Mouse (Mus musculus) liver, adult 2 months (tissue): ENCODE data around the gene Col4a1. TPM values are rescaled to one million over a fixed set of nuclear protein-coding genes. Genes with fewer than 3 reads are reported as not detected.

Experiments
- DNase-seq: peaks from one replicate; pipeline ENCODE4 v3.0.0-alpha.2; 2011; ENCODE audit warnings: low read depth, low spot score; ENCODE audit errors: extremely low read depth
- H3K27ac ChIP-seq: fragments of 200-500 bp; replicated peaks from 2 replicates; pipeline ENCODE4 v1.5.1; 2012; ENCODE audit warnings: low read depth, mild to moderate bottlenecking, control low read depth, inconsistent platforms, low read length; ENCODE audit not compliant: insufficient read depth
- H3K27me3 ChIP-seq: fragments of 200-500 bp; 2 replicates; pipeline ENCODE4 v1.6.1; 2012; ENCODE audit warnings: mild to moderate bottlenecking, moderate library complexity, low read length, inconsistent platforms; ENCODE audit not compliant: control insufficient read depth, insufficient read depth
- H3K36me3 ChIP-seq: fragments of 200-500 bp; 2 replicates; pipeline ENCODE4 v1.6.1; 2012; ENCODE audit warnings: low read length, inconsistent platforms; ENCODE audit not compliant: control insufficient read depth, insufficient read depth
- H3K4me1 ChIP-seq: fragments of 200-500 bp; 2 replicates; pipeline ENCODE4 v1.6.1; 2011; ENCODE audit warnings: low read length; ENCODE audit not compliant: control insufficient read depth, insufficient read depth
- H3K4me3 ChIP-seq: fragments of 200-500 bp; 2 replicates; pipeline ENCODE4 v1.5.1; 2011; ENCODE audit warnings: low read depth, mild to moderate bottlenecking, control low read depth, low read length, moderate library complexity; ENCODE audit not compliant: insufficient read depth
- H3K79me2 ChIP-seq: fragments of 200-500 bp; 2 replicates; pipeline ENCODE4 v1.6.1; 2012; ENCODE audit warnings: inconsistent platforms, mild to moderate bottlenecking, low read length, moderate library complexity; ENCODE audit not compliant: control insufficient read depth, insufficient read depth
- H3K9ac ChIP-seq: fragments of 200-500 bp; 2 replicates; pipeline ENCODE4 v1.6.1; 2012; ENCODE audit warnings: low read depth, mild to moderate bottlenecking, control low read depth, inconsistent platforms, low read length
- CTCF ChIP-seq: fragments of 200-500 bp; IDR thresholded peaks from 2 replicates; pipeline ENCODE4 v1.5.1; 2011; ENCODE audit warnings: low read depth, low read length, control low read depth
- POLR2A ChIP-seq: fragments of 200-500 bp; IDR thresholded peaks from 2 replicates; pipeline ENCODE4 v1.6.1; 2011; ENCODE audit warnings: low read length, control low read depth; ENCODE audit not compliant: insufficient read depth; ENCODE audit errors: extremely low read depth
- WGBS: fragments of 180-500 bp; shearing (Covaris S2); methylation state at CpG from one replicate; pipeline ENCODE4 v1.1.7; 2018; 5-methylcytosine and 5-hydroxymethylcytosine counted together
- polyA plus RNA-seq: library from polyadenylated mRNA; depleted of rRNA; stranded (reverse); fragments of >200 nt; gene quantifications from 2 replicates; pipeline ENCODE4 v1.2.3, GENCODE M21; 2012
- total RNA-seq: library from RNA; depleted of rRNA; stranded (reverse); fragments of >200 nt; gene quantifications from 2 replicates; pipeline ENCODE4 v1.2.3, GENCODE M21; 2014

The Col4a1 gene
- total and polyA plus RNA-seq, 2 experiments, result 25.7 to 29.1 TPM

DNA sequence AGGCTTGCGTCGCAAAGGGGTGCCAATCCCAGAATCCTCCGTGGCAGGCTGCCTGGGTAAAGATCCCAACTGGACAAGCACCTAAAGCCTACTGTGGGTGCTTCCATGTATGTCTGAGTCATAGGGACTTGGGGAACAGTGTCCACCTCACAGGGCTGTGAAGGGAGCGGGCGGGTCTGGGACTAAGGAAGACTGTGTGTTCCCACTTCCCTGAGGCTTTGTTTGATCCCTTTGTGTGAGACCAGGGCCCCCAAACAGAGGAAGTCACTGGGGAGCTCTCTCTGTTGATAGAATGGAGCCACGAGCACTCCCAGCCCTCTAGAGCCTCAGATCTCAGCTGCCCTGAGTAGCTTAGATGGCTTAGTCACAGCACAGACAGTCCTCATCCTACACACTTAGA lies 3.5 kb upstream of the Col4a1 start:
- DNase-seq, result no peak
- H3K79me2 ChIP-seq, result peaks cover 10% of the 10 kb centered on the region; the same call in 1 of the 2 replicates
- H3K27ac ChIP-seq, result no peak overlapping the region
- TF ChIP-seq POLR2A, result no peak
- no peak for TF ChIP-seq CTCF
- H3K9ac ChIP-seq, result no peak overlapping the region
- no peaks in the 10 kb centered on the region for H3K27me3 ChIP-seq
- H3K4me3 ChIP-seq, result no peak overlapping the region
- H3K4me1 ChIP-seq, result peaks cover 5% of the 10 kb centered on the region
- WGBS, result 91% methylated on average over 6 of the region's 6 CpGs
- H3K36me3 ChIP-seq, result no peaks in the 10 kb centered on the region

DNA sequence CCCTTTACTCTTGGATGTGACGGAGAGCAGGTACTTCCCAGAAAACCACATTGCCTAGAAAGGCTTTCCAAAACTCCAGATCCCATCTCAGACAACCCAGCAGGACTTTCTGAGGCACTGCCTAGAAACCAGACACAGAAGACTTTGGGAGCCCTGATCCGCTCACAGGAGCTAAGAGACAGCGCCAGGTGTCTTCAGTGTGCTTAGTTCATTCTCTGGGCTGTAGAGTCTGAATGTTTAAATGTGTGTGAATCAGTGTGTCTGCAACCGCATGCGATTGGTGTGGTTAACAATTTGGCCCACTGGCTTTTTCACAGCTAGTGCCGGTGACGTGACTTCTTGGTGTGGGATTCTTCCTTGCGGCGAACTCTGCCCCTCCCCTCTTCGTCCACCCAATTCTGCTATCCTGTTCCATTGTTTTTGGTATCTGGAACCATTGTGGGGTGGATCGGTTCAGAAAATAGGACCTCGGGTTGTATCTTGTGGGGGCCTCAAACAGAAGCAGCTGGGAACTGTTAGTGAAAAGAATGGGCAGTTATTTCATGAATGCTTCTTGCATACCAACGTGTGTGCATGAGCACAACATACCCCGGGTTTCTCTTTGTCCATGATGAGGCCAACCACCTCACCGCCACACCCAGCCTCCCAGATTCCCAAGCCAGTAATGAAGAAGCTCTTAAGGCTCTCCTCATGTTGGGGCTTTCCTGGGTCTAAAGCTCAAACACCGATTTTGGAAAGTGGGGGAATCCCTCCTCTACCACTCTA lies 2.7 kb upstream of the Col4a1 start:
- Histone ChIP-seq H3K4me1 (peaks cover 5% of the 10 kb centered on the region), H3K36me3 (no peaks in the 10 kb centered on the region), H3K9ac (no peak overlapping the region), H3K27me3 (no peaks in the 10 kb centered on the region), H3K27ac (no peak overlapping the region), H3K79me2 (peaks cover 10% of the 10 kb centered on the region; the same call in 1 of the 2 replicates), H3K4me3 (no peak overlapping the region)
- no peak for TF ChIP-seq CTCF
- no peak for DNase-seq
- WGBS, result 89% methylated on average over 16 of the region's 16 CpGs

- Histone ChIP-seq H3K79me2 (peaks cover 12% of the 10 kb centered on the region; the same call in 1 of the 2 replicates), H3K4me3 (no peak overlapping the region), H3K36me3 (no peaks in the 10 kb centered on the region), H3K9ac (no peak overlapping the region), H3K4me1 (peaks cover 5% of the 10 kb centered on the region), H3K27ac (no peak overlapping the region), H3K27me3 (no peaks in the 10 kb centered on the region)
- TF ChIP-seq POLR2A, result no peak
- no peak for TF ChIP-seq CTCF
- DNase-seq, result no peak
- WGBS, result 95% methylated on average over 8 of the region's 8 CpGs
Observed at GRCm38 (mm10) chr8:11314613-11315012, 2.0 kb upstream of the Col4a1 start.

DNA sequence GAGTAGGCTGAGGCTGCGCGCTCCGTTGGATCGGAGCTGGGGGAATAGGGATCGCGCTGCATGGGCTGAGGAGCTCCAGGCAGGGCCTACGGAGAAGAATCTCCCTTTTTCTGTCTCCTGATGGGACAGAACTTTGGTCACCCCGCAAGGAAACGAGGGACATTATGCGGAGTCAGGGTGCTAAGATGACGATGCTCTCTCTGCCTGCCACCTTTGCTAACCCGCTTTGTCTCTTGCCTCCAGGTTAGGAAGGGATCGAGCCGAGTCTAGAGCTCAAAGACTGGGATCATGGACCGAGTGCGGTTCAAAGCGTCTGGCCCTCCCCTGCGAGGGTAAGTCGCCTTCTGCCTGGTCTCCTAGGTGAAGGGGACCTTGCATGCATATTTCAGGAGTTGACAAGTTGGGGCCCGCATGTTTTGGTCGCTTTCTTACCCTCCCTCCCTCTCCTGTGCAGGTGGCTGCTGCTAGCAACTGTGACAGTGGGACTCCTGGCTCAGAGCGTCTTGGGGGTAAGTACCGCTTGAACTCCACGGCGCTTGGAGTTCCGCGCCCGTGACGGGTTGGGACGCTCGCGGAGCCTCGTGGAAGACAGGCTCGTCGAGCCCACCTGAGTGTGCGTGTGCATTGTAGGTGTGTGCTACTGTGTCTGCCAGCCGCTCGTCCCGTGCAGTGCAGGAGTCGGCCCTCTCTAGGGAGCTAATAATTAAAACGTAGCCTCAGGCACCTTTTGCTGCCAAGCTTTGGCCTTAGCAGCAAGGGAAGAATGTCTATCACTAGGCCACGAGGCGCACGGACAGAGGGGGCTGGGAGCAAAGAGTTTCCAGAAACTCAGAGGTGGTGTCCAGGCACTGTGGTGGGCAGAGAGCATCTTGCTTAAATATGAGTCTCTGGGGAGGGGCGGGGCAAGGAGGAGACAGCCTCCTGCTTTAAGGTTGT lies 818 bp upstream of the Col4a1 start:
- no peak for DNase-seq
- H3K9ac ChIP-seq, result peak overlapping the region; percentile 85
- H3K36me3 ChIP-seq, result no peaks in the 10 kb centered on the region
- H3K4me3 ChIP-seq, result peak overlapping the region; percentile 77
- WGBS, result 15% methylated on average over 45 of the region's 45 CpGs
- peak overlapping the region; percentile 23; the same call in 1 of the 2 replicates for H3K27ac ChIP-seq
- peaks cover 12% of the 10 kb centered on the region; the same call in 1 of the 2 replicates for H3K79me2 ChIP-seq
- H3K27me3 ChIP-seq, result no peaks in the 10 kb centered on the region
- TF ChIP-seq CTCF (no peak), POLR2A (no peak)
- H3K4me1 ChIP-seq, result peaks cover 5% of the 10 kb centered on the region

GRCm38 (mm10) chr8:11311681-11312348 lies 811 bp downstream of the Col4a1 start:
- peak overlapping the region; percentile 28 for H3K27ac ChIP-seq
- H3K79me2 ChIP-seq, result peaks cover 12% of the 10 kb centered on the region; the same call in 1 of the 2 replicates
- peak overlapping the region; percentile 85 for H3K9ac ChIP-seq
- H3K36me3 ChIP-seq, result no peaks in the 10 kb centered on the region
- no peaks in the 10 kb centered on the region for H3K27me3 ChIP-seq
- H3K4me3 ChIP-seq, result peak overlapping the region; percentile 77
- peaks cover 5% of the 10 kb centered on the region for H3K4me1 ChIP-seq
- no peak for DNase-seq
- whole genome bisulfite sequencing, result 11% methylated on average over 34 of the region's 34 CpGs
- TF ChIP-seq CTCF (no peak), POLR2A (no peak)
